Mouse (Mus musculus): ENCODE data around the gene Ahdc1.
"Not testable (repeated sequence)": the region's sequence is repeated elsewhere in the genome, so short reads cannot be mapped to it uniquely, and the experiment has no call there.

The Ahdc1 gene

DNA sequence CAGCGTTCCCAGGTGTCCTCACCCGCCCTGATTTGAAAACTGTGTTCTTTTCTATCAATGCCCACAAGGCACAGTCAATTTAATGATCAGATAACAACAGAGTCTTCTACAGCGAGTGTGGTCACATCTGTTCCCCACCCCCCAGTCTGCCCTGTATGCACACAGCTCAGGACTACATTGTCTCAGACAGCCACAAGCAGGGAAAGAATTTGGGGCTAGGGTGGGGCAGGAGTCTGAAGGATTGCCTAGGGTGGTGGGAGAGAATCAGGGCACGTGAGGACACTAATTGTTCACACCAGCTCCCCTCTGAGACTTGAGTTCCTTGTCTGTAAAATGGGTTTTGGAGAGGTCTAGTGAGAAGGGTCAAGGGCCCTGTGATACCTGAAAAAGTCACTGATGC lies 17.5 kb upstream of the Ahdc1 start:
- DNase-seq (ENCODE audit: low spot score in 2 of 2), result no peak

DNA sequence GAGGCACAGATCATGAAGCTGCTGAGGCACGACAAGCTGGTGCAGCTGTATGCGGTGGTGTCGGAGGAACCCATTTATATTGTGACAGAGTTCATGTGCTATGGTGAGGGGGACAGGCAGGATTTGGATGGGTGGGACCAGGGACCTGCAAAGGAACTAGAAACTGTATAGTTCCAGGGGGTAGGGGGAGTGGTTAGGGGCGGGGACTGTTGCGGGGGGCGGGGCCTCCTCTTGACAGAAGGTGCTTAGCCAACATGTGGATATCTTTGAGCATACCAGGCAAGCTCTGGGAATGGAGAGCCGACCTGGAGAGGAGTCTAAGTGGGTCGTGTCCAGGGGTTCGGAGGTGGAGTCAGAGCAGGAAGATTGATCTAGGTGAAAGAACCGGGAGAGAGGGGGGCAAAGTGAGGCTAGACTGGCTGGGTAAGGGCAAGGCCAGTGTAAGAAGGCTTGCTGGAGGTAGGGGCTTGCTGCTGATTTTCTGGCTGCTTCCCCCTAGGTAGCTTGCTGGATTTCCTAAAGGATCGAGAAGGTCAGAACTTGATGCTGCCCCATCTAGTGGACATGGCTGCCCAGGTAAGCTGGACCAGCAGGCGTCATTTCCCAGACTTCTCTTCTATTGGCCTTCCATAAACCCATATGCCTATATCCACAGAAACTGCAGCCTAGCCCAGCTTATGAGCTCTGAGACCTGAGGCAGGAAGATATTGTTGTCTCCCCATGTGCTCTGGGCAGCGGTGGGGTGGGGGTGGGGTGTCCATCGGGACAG lies 13.4 kb upstream of the Ahdc1 start:
- no peak for DNase-seq (ENCODE audit: low spot score in 2 of 2)

DNA sequence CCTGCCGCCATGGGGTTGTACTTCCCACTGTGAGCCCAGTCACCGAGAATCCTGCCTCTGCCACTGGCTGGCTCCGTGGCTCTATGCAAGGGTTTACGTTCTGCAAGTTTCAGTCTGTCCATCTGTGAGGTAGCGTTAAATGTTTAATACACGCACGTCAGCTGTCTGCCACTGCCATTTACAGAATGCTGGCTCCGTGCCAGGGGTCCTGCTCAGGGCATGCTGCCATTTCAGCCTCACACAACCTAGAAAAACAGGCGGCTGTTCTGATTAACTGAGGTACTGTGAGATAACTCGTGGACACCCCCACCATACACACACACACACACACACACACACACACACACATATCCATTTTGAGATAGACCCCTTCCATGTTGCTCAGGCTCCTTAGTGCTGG lies 8.2 kb upstream of the Ahdc1 start:
- peak in 1 of 2 experiments; percentile 59 for DNase-seq (ENCODE audit: low spot score in 2 of 2)

DNA sequence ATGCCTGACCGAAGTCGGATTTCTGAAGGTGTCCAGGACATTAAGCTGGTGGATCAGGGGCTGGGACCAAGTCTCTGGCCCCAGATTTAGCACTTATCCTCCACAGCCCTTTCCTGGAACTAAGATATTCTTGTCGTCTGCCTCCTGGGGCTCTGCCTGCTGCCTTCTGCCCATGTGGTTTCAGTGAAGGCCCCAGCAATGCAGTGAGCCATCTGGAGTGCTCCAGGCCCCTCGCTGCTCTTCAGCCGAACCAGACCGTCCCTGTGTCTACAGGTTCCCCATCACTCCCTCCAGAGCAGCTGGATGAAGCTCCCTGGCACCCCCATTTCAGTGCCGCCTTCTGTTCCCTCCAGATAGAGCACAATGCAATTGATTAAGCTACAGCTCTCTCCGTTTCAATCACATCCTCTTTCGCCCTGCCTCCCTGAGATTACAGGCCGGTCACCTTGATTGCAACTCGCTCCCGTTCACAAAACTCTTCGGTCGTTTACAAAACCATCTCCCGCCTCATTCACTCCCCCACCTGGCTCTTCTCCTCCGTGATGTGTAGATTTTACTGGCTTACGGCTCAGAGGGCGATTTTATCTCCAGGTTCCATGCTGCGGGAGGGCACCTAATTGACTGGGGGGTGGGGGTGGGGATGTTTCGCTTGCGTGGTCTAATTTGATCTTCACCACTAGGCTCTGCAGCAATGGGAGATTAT lies 7.6 kb upstream of the Ahdc1 start:
- DNase-seq (ENCODE audit: low spot score in 2 of 2), result no peak

DNA sequence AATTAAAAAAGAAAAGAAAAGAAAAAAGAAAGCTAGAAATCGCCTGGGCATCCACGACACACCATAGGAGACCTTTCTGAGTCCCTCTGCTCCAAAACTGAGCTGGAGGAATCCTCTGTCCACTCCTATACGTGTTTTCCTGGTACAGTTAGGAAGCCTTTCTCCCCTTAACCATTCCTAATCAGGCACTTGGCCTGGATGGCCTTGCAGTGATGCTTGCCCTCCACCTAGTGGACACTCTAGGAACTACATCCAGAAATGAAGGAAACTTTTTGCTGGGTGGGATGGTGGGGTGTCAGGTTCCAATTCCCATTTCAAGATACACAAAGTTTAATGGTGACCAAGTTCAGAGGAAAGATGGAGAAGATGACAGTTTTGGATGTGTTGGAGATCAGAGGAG lies 5.8 kb upstream of the Ahdc1 start:
- peak; percentile 67 to 77 for DNase-seq (ENCODE audit: low spot score in 2 of 2)

DNA sequence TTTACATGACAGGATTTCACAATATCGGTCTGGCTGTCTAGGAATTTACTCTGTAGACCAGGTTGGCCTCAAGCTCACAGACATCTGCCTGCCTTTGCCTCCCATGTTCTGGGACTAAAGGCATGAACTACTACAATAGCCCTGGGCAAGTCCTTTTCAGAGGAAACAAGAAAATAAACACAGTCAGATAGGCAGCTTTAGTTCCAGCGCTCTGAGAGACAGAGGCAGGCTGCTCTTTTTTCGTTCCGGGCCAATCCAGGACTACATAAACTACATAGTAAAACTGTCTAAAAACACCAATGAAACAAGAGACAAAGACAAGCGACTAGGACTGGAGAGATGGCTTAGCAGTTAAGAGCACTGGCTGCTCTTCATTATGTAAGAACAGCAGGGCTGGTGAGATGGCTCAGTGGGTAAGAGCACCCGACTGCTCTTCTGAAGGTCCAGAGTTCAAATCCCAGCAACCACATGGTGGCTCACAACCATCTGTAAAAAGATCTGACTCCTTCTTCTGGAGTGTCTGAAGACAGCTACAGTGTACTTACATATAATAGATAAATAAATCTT lies 5.1 kb upstream of the Ahdc1 start:
- not testable (repeated sequence) for DNase-seq (ENCODE audit: low spot score in 2 of 2)

DNA sequence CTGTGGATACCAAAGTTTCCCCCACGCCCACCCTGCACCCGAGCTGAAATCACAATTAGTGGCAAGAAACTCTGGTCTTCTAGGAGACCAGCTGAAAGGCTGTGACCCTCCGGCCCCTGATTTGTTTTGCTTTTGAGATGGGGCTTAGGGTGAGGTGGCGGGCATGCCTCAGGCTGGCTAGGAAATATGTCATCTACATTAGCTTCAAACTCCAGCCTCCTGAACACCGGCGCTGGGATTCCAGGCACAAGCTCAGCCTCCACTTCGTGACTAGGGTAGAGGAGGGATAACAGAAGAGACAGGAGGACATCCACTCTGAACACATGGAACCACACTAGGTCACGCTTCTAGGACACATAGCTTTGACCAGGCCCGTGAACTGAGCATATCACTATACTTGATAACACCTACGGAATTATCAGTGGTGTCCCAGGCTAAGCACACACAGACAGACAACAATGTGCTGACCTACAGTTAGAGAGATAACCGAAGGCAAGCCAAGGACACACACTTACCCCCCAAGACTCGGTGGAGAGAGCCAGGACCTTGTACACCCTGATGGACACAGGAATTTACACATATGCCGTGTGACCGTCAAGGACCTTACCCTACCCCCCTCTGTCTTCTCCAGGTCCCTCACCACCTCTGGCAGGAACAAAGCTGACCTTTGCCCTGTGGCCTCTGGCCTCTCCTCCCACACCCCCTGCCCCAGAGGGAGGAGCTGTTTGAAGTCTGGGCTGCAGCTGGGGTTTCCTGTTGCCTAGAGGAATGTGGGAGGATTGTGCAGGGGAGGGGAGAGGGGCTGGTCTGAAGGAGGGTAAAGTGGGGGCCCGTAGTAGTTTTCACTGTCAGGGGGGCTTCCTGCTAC lies 3.3 kb upstream of the Ahdc1 start:
- no peak for DNase-seq (ENCODE audit: low spot score in 2 of 2)

DNA sequence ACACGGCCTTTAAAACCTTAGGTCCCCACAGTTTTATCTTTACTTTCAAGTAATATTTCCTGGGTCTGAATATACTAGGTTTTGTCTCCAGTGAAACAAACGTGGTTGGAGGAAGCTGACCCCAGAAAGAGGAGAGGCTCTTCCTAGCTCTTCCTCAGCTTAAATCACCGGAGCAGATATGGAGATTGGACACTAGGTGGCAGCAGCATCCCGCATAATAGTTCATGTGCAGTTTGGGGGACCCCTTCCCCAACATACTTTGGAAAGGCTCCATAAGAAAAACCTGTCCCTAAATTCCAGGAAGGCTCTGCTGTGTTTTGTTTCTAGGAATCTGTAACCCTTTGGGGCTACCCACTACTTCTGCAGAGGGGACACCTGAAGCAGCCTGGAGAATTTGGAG lies 1.9 kb upstream of the Ahdc1 start:
- peak; percentile 52 to 79 for DNase-seq (ENCODE audit: low spot score in 2 of 2)

DNA sequence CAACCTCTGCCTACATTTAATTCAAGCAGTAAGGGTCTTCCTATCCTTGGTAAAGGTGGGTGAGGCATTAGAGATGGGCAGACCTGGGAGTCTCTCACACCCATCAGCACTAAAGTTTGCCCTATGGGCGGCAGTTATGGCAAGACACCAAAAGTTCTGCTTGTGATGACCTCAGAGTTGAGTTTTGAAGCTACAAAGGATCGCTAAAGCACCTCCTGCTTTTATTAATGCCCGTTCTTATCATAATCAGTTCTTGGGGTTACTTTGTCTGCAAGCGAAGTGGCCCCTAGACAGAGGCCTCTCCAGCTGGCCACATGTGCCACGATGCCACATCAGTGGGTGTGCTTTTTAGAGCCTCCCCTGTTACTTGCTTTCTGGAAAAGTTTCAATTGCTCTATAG lies 1.4 kb upstream of the Ahdc1 start:
- DNase-seq (ENCODE audit: low spot score in 2 of 2), result no peak

DNA sequence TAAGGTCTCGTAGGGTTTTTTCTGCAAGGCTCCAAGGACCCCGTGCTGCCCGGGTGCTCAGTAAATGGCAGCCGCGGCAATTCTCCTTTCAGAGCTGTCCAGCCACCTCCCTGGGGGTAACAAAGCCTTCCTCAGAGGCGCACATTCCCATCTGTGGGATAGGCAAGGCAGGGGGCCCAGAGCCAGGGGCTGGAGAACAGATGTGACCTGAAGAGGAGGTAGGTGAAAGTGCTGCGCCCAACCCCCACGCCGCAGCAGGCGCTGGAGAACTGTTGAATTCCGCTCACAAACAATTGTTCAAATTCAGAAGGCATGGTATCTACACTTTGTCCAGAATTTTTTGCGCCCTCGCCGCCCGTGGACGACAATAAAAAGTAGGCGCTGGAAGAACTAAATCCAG lies 449 bp upstream of the Ahdc1 start:
- peak in 1 of 2 experiments; percentile 39 for DNase-seq (ENCODE audit: low spot score in 2 of 2)

DNA sequence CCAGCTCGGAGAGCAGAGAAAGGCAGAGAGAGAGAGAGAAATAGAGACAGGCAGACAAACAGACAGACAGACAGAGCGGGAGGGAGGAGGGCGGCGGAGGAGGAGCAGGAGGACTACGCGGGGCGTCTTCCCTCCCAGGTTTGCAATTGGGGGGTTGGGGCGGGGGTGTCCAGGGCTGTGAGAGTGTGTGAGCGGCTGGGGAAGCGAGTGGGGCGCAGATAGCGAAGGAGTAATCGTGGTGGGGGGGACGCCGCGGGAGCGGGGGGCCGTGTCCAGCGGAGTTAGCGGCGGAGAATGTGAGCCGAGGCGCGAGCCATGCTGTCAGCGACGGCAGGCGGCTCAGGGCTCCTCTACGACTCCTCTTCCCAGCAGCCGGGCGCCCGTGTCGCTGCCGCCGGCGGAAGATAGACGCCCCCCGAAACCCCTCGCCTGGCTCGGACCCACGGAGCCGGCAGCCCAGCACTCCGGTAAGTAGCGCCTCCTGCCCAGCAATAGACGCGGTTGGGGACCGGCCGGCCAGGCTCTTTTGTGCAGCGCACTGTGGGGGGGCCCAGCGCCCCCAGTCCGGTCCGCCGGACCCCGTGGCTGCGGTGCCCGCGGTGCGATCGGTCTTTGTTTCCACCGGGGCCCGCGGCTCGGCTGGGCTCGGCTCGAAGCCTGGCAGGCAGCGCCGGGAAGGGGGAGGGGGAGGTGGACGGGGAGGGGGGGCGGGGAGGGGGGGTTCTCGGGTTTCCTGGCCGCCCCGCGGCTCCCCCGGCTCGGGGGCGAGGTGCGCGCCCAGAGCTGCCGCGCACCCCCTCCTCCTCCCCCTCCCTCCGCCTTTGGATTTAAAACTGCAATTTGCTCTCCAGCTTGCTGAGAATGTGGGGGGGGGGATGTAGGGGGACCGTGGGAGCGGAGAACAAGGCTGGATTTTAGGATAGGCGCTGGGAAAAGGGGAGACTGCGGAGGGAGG lies 1.0 kb downstream of the Ahdc1 start:
- DNase-seq (ENCODE audit: low spot score in 2 of 2), result peak; percentile 40 to 62

DNA sequence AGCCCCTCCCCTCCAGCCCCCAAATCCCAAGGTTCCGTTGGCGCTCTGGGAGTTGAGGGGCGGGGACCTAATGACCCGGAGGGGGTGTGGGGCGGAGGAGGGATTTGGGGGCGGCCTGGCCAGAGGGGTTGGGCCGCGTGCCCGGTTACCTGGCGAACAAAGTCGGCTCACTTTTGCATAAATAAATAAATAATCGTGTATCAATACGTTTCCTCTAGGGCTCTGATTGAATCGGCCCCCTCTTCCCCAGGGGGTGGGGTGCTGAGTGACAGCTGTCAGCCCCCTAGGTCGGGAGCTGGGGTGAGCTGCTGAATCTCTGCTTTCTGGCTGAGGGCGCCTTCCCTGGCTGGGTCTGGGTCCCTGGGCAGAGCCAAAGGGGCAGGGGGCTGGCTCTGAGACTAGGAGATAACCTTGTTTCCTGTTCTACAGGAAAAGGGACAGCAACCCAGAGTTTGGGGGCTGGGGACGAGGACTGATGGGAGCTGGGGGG lies 1.8 kb downstream of the Ahdc1 start:
- DNase-seq (ENCODE audit: low spot score in 2 of 2), result no peak

DNA sequence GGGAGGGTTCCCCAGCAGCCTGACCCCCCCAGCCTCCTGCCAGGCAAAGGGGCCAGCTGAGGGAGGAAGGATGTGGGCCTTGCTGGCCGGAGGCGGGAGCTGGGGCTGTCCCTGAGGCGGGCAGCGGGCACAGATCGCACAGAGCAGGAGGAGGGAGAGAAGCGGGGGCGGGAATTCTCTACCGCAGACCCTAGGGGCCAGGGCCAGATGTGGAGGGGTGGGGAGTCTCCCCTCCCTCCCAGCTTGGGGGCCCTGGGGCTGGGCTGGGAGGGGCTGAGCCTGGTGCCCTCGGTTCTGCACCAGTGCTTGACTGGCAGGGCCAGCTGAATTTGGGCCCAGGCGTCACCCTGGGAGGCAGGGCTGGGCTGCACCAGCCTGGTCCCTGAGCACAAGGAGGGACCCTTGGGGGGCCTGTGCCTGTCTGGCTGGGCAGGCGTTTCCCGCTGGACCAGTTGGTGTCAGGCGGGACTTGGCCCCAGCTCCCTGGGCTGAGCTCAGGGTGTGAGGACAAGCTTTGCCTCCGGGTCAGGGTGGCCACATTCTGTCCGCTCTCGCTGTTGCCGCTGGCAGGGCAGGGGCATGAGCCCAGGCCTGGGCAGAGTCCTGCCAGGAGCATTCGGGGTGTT lies 2.3 kb downstream of the Ahdc1 start:
- DNase-seq (ENCODE audit: low spot score in 2 of 2), result peak; percentile 41 to 49

DNA sequence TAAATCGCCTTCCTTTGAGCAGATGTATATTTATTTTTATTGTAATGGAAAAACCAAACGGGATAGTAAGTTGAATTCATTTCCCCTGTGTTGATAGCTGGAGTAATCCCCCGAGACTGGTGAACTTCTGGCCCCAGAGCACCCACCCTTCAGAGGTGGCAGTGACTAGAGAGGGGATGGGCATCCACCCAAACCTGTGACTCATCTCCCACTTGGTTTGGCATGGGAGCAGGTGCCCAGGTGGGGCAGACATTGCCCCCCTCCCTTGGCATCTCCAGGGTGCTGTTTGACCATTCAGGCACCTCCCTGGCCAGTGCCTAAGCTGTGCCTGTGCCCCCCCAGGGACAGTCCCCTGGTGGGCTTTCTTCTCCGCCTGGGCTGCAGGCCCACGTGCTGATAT lies 3.0 kb downstream of the Ahdc1 start:
- DNase-seq (ENCODE audit: low spot score in 2 of 2), result no peak

DNA sequence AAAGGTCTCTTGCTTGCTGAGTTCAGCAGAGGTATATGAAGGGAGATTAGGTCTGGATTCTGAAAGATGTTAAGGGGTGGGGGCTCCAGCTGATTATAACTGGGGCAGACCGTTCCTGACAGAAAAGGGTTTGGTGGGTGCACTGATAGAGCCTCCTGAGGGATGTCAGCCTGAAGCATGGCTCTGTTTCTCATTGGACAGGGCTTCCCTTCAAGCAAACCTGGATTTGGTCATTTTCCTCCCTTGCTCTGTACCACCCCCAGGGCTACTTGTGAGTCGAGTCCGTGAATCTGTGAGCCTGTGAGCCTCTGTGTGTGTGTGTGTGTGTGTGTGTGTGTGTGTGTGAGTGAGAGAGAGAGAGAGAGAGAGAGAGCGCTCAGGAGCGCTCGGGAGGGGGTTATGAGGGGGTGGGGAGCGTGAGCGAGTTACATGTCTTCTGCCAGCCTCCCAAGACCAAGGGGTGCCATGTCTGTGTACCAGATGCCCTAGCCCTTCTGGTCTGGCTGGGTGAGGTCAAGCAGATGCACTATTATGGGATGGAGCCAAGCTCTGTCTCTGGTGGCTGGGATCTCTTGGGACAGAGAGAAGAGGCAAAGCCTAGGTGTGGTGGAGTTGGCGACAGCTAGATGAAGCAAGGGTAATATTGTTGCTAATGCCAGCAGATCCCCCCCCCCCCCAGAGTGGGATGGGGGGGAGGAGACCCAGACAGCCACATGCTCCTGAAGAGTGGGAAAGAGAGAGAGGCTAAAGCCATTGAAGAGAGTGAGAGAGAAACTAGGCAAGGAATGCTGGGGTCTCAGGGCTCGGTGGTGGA lies 4.0 kb downstream of the Ahdc1 start:
- no peak for DNase-seq (ENCODE audit: low spot score in 2 of 2)

DNA sequence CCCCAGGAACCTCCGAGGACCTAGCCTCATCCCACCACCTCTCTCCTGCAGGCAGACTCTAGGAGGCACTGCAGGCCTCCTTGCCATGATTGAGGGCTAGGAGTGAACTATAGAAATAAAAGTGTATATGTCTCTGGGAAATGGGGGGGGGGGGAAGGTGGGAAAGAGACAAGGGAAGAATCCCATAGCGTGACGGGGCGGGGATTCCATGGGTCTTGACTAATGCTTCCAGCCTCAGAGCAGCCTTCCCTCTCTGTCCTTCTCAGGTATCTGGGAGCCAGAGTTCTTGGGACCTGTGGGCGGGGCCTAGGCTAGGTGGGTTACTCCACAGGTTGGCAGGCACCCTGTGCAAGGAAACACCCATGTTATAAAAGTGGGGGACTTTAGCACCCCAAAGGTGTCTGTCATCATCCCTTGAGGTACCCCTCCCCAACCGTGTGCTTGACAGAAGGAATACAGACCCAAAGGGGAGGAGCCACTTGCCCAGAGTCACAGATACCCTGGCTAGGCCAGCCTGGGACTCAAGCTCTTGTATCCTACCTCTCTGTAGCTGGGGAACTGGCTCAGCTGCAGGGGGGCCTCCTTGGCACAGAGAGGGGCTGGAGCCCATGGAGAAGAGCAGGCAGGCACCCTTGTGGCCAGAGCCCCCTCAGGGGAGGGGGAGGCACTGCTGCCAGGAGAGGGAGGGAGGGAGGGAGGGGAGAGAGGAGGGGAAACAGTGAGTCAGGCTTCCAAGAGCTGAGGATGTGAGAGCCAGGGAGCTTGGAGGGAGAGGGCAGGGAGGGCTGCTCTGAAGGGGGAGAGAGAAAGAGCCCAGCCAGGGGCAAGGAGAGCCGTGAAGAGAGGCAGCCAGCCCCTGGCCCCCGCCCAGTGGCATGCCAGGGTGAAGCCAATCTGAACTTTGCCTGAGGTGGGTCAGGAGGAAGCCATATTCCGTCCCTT lies 4.9 kb downstream of the Ahdc1 start:
- no peak for DNase-seq (ENCODE audit: low spot score in 2 of 2)

DNA sequence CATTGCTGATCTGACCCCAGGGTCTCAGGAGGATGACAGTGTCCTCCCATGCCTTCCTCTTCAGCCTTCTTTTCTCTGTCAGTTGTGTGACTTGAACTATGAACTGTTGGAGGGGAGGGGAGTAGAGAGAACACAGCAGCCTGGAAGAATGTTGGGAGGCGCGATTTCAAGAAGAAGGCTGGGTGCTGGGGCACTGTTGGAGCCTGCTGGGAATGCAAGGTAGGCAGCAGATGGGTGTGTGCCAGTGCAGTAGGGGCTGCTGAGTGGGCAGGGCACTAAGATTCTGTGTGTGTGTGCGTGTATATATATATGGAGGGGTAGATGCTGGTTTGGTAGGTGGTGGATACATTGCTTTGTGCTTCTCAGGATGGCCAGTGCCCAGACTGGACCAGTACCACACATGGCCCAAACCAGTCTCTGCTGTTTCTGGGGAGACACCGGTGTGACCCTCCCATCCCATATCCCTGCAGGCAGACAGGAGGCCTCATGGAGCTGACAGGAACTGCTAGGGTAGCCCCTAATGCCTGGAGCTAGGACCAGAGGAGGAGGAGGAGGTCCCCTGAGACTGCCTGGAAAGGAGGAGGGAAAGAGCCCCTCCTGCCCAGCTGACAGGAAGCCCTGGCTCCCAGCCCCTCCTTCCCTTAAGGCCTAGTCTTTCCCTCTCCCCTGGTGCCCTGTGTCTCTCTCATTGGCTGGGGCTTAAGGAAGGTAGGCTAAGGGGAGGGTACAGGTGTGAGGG lies 5.8 kb downstream of the Ahdc1 start:
- no peak for DNase-seq (ENCODE audit: low spot score in 2 of 2)

All from spleen, postnatal 10 days (tissue).